8 mouse cellular contexts compared by ENCODE assay signal in the genomic region with DNA sequence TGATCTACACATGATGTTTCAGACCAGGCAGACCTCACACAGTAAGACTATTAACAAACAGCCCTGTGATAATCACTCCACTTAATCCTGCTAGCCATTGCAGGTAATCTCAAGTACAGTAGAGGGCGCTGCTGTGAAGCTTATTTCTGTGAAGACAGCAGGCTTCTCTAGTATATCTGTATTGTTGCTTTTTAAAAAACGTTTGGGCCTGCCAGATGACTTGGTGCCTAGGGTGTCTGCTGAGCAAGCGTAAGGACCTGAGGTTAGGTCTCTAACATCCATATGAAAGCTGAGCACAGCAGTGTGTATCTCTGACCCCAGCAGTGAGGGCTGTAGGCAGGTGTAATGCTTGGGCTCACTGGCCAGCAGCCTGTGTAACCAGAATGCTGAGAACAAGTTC.
A peak's percentile ranks its signal among the peaks of the same experiment; 100 is the strongest.
DNase-seq lines count a peak whose midpoint lies in the region; ATAC-seq and TF ChIP-seq lines count a peak whose summit lies in the region.

No protein-coding gene starts in this region.

- WGBS in forebrain, postnatal 0 days = 7% methylated on average over 3 of the region's 3 CpGs
- 22% methylated on average over 3 of the region's 3 CpGs for whole genome bisulfite sequencing in kidney, embryonic 15.5 days
- 19% methylated on average over 3 of the region's 3 CpGs for WGBS in lung, embryonic 14.5 days

- TF ChIP-seq CTCF in forebrain, postnatal 0 days (IDR thresholded peaks at IDR 0.05; ENCODE audit: low read depth) = peak; percentile 87
- peak; percentile 71 for TF ChIP-seq CTCF in lung, embryonic 14.5 days (IDR thresholded peaks at IDR 0.05; ENCODE audit: low read depth)

- no peak overlapping the region for H3K9ac ChIP-seq in forebrain, postnatal 0 days
- H3K9ac ChIP-seq in kidney, embryonic 15.5 days = no peak overlapping the region
- no peak overlapping the region for H3K9ac ChIP-seq in lung, embryonic 14.5 days

- H3K4me3 ChIP-seq in forebrain, postnatal 0 days (ENCODE audit: low read depth, low read length) = no peak overlapping the region
- no peak overlapping the region for H3K4me3 ChIP-seq in kidney, embryonic 15.5 days (replicated peaks)
- no peak overlapping the region for H3K4me3 ChIP-seq in lung, embryonic 14.5 days (ENCODE audit: low read depth, low read length)

- no peaks in the 10 kb centered on the region for H3K4me1 ChIP-seq in forebrain, postnatal 0 days (ENCODE audit: insufficient read depth)
- 0 out of 2 replicates have a peak, but pooled peaks cover 3% of the 10 kb centered on the region for H3K4me1 ChIP-seq in kidney, embryonic 15.5 days
- no peaks in the 10 kb centered on the region for H3K4me1 ChIP-seq in lung, embryonic 14.5 days (ENCODE audit: insufficient read depth)

- H3K4me2 ChIP-seq in forebrain, postnatal 0 days (ENCODE audit: low read depth) = no peak overlapping the region
- H3K4me2 ChIP-seq in kidney, embryonic 15.5 days = no peak overlapping the region
- H3K4me2 ChIP-seq in lung, embryonic 14.5 days = no peak overlapping the region

- peak; percentile 82 for ATAC-seq in forebrain, postnatal 0 days
- ATAC-seq in kidney, embryonic 15.5 days (replicated peaks; ENCODE audit: low FRiP score) = peak; percentile 52; the same call in 1 of the 2 replicates
- ATAC-seq in lung, embryonic 14.5 days (ENCODE audit: insufficient read depth) = peak; percentile 41; the same call in 1 of the 2 replicates

- H3K27ac ChIP-seq in forebrain, postnatal 0 days (ENCODE audit: low read depth, low read length) = no peak overlapping the region
- no peak overlapping the region for H3K27ac ChIP-seq in kidney, embryonic 15.5 days
- no peak overlapping the region for H3K27ac ChIP-seq in lung, embryonic 14.5 days (ENCODE audit: low read depth)

- no peaks in the 10 kb centered on the region for H3K9me3 ChIP-seq in forebrain, postnatal 0 days (ENCODE audit: low read length)
- H3K9me3 ChIP-seq in kidney, embryonic 15.5 days (replicated peaks) = no peaks in the 10 kb centered on the region
- no peaks in the 10 kb centered on the region for H3K9me3 ChIP-seq in lung, embryonic 14.5 days (ENCODE audit: low read depth, low read length)

- no peaks in the 10 kb centered on the region for H3K36me3 ChIP-seq in forebrain, postnatal 0 days (ENCODE audit: insufficient read depth)
- no peaks in the 10 kb centered on the region for H3K36me3 ChIP-seq in kidney, embryonic 15.5 days
- no peaks in the 10 kb centered on the region for H3K36me3 ChIP-seq in lung, embryonic 14.5 days (ENCODE audit: insufficient read depth)

- DNase-seq in thymus, postnatal 4 days = peak; percentile 15
- DNase-seq in thymus, postnatal 14 days = no peak
- DNase-seq in cerebellum, adult 11 months = peak; percentile 8
- peak; percentile 84 for DNase-seq in forebrain, postnatal 0 days
- DNase-seq in lung, embryonic 14.5 days = peak; percentile 85
- peak; percentile 37 for DNase-seq in right cerebral cortex, postnatal 4 days
- no peak for DNase-seq in testis, postnatal 10 days (ENCODE audit: low spot score)

- H3K27me3 ChIP-seq in forebrain, postnatal 0 days (ENCODE audit: insufficient read depth, low read length) = no peaks in the 10 kb centered on the region
- no peaks in the 10 kb centered on the region for H3K27me3 ChIP-seq in kidney, embryonic 15.5 days
- no peaks in the 10 kb centered on the region for H3K27me3 ChIP-seq in lung, embryonic 14.5 days (ENCODE audit: insufficient read depth, low read length)

Comparison
In these comparisons a context has a peak if more than half of its experiments do, and no peak if none do; other contexts are left out.
1. DNase-seq: peak in thymus, postnatal 4 days (single experiment), cerebellum, adult 11 months (single experiment), forebrain, postnatal 0 days (single experiment), lung, embryonic 14.5 days (single experiment) and right cerebral cortex, postnatal 4 days (single experiment); none in thymus, postnatal 14 days (single experiment) and testis, postnatal 10 days (single experiment).
2. Peak in every context shown above with its lines, with median percentiles within 50 percentile points of each other: ATAC-seq.